Mouse (Mus musculus): Measurements from ENCODE around the gene Sgsh.

DNA sequence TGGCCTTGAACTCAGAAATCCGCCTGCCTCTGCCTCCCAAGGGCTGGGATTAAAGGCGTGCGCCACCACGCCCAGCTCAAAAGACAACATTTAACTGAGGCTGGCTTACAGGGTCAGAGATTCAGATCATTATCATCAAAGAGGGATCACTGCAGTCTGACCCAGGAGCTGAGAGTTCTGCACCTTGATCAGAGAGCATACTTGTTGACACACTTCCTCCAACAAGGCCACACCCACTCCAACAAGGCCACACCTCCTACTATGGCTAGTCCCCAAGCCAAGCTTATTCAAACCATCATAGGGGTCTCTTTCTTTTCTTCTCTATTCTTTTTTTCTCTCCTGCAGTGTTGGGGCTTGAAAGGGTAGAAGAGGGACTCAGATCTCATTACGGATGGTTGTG, 31.0 kb upstream of the Sgsh start:
- TF ChIP-seq GATA1 (IDR thresholded peaks at IDR 0.05; ENCODE audit: borderline replicate concordance, low read length) = no peak
- no peak for TF ChIP-seq FLI1 (IDR thresholded peaks at IDR 0.05; ENCODE audit: low read length)
